Mouse (Mus musculus): ENCODE data around the gene Baiap2. TPM values are rescaled to one million over a fixed set of nuclear protein-coding genes. Genes with fewer than 3 reads are reported as not detected.
A peak's percentile ranks its signal among the peaks of the same experiment; 100 is the strongest.

The Baiap2 gene
- polyA plus RNA-seq, 1 experiment from 2014 or later: 11.0 TPM

GRCm38 (mm10) chr11:119937216-119937615 lies 5.3 kb upstream of the Baiap2 start:
- DNase-seq: no peak
- Histone ChIP-seq H3K27ac (replicated peaks; ENCODE audit: low read depth, low read length) (no peak overlapping the region), H3K36me3 (ENCODE audit: control insufficient read depth, insufficient read depth, low read length) (no peaks in the 10 kb centered on the region), H3K4me3 (replicated peaks; ENCODE audit: low read depth, low read length) (no peak overlapping the region), H3K9me3 (ENCODE audit: control insufficient read depth, low read length) (no peaks in the 10 kb centered on the region), H3K4me1 (ENCODE audit: control insufficient read depth, insufficient read depth, low read length) (peaks cover 7% of the 10 kb centered on the region; the same call in 1 of the 2 replicates), H3K4me2 (ENCODE audit: low read length) (no peak overlapping the region), H3K27me3 (ENCODE audit: control insufficient read depth, insufficient read depth, low read length) (peaks cover 13% of the 10 kb centered on the region; the same call in 1 of the 2 replicates), H3K9ac (replicated peaks; ENCODE audit: low read length) (no peak overlapping the region)
- ATAC-seq (ENCODE audit: low FRiP score, low TSS enrichment): no peak
- WGBS: 61% methylated on average over 12 of the region's 12 CpGs

DNA sequence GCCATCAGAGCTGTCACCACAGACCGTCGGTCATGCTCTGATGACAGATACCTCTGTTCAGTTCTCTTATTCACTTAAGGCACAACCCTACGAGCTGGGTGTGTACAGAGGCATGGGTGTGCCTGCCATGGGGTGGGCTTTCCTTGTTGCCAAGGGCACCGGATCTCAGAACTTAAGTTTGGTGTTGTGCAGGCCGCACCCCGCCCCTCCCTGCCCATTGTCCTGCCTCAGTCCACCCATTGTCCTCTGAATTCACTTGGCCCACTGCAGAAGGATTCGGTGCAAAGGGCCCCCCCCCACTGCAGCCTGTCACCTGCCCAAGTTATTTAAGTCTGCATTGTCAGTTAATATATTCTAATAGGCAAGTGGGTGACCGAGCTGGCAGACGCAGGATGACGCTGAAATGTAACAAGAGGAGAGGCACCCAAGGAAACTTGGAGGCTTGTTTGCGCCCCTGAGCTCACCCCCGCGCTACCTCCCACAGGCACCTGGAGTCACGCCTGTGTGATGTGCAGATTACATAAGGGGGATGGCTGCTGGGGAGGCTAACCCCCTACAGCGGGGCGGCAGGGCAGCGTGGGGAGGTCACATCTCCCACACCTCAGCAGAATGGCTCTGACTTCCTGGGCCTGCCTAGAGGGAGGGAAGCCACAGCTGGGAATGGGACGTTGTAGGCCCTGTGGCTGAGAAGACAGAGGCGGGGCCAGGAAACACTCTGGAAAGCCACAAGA lies 4.6 kb upstream of the Baiap2 start:
- no peak overlapping the region for H3K4me3 ChIP-seq (replicated peaks; ENCODE audit: low read depth, low read length)
- H3K4me1 ChIP-seq (ENCODE audit: control insufficient read depth, insufficient read depth, low read length): peaks cover 7% of the 10 kb centered on the region; the same call in 1 of the 2 replicates
- DNase-seq (no peak), ATAC-seq (ENCODE audit: low FRiP score, low TSS enrichment) (no peak)
- no peak overlapping the region for H3K27ac ChIP-seq (replicated peaks; ENCODE audit: low read depth, low read length)
- H3K27me3 ChIP-seq (ENCODE audit: control insufficient read depth, insufficient read depth, low read length): peaks cover 13% of the 10 kb centered on the region; the same call in 1 of the 2 replicates
- no peaks in the 10 kb centered on the region for H3K9me3 ChIP-seq (ENCODE audit: control insufficient read depth, low read length)
- 55% methylated on average over 19 of the region's 19 CpGs for WGBS
- no peak overlapping the region for H3K9ac ChIP-seq (replicated peaks; ENCODE audit: low read length)
- H3K4me2 ChIP-seq (ENCODE audit: low read length): no peak overlapping the region
- no peaks in the 10 kb centered on the region for H3K36me3 ChIP-seq (ENCODE audit: control insufficient read depth, insufficient read depth, low read length)

GRCm38 (mm10) chr11:119939073-119939710 lies 3.4 kb upstream of the Baiap2 start:
- H3K4me1 ChIP-seq (ENCODE audit: control insufficient read depth, insufficient read depth, low read length): peaks cover 14% of the 10 kb centered on the region
- 64% methylated on average over 8 of the region's 8 CpGs for WGBS
- H3K27me3 ChIP-seq (ENCODE audit: control insufficient read depth, insufficient read depth, low read length): peaks cover 13% of the 10 kb centered on the region; the same call in 1 of the 2 replicates
- H3K27ac ChIP-seq (replicated peaks; ENCODE audit: low read depth, low read length): no peak overlapping the region
- no peak overlapping the region for H3K9ac ChIP-seq (replicated peaks; ENCODE audit: low read length)
- H3K36me3 ChIP-seq (ENCODE audit: control insufficient read depth, insufficient read depth, low read length): no peaks in the 10 kb centered on the region
- no peaks in the 10 kb centered on the region for H3K9me3 ChIP-seq (ENCODE audit: control insufficient read depth, low read length)
- DNase-seq (no peak), ATAC-seq (ENCODE audit: low FRiP score, low TSS enrichment) (no peak)
- no peak overlapping the region for H3K4me3 ChIP-seq (replicated peaks; ENCODE audit: low read depth, low read length)
- H3K4me2 ChIP-seq (ENCODE audit: low read length): no peak overlapping the region

DNA sequence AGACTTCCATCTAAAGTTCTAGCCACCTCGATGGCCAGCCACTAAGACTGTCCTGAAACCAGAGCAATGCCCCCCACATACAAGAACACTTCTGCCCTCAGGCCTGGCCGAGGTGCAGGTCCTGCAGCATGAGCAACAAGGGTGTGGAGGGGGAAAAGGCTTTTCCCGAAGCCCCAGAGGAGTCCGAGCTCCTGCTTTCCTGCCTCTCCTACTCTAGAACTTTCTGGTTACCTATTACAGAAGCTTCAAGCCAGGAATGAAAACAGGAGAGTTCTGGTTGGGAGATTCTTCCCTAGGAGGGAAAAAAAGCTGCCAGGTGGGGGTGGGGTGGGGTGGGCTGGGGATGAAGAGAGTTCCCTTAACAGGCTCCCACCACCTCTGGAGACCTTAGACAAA lies 2.9 kb upstream of the Baiap2 start:
- no peaks in the 10 kb centered on the region for H3K36me3 ChIP-seq (ENCODE audit: control insufficient read depth, insufficient read depth, low read length)
- 0 out of 2 replicates have a peak overlapping the region, but pooled peaks have one; percentile 2 for H3K9ac ChIP-seq (replicated peaks; ENCODE audit: low read length)
- H3K4me3 ChIP-seq (replicated peaks; ENCODE audit: low read depth, low read length): no peak overlapping the region
- H3K9me3 ChIP-seq (ENCODE audit: control insufficient read depth, low read length): no peaks in the 10 kb centered on the region
- H3K4me1 ChIP-seq (ENCODE audit: control insufficient read depth, insufficient read depth, low read length): peaks cover 16% of the 10 kb centered on the region
- WGBS: 72% methylated on average over 4 of the region's 4 CpGs
- ATAC-seq (ENCODE audit: low FRiP score, low TSS enrichment) (no peak), DNase-seq (no peak)
- H3K4me2 ChIP-seq (ENCODE audit: low read length): no peak overlapping the region
- H3K27me3 ChIP-seq (ENCODE audit: control insufficient read depth, insufficient read depth, low read length): peaks cover 13% of the 10 kb centered on the region; the same call in 1 of the 2 replicates
- H3K27ac ChIP-seq (replicated peaks; ENCODE audit: low read depth, low read length): no peak overlapping the region

GRCm38 (mm10) chr11:119940142-119940541 lies 2.4 kb upstream of the Baiap2 start:
- H3K9me3 ChIP-seq (ENCODE audit: control insufficient read depth, low read length): no peaks in the 10 kb centered on the region
- peaks cover 13% of the 10 kb centered on the region; the same call in 1 of the 2 replicates for H3K27me3 ChIP-seq (ENCODE audit: control insufficient read depth, insufficient read depth, low read length)
- peaks cover 16% of the 10 kb centered on the region for H3K4me1 ChIP-seq (ENCODE audit: control insufficient read depth, insufficient read depth, low read length)
- DNase-seq (no peak), ATAC-seq (ENCODE audit: low FRiP score, low TSS enrichment) (no peak)
- no peak overlapping the region for H3K4me2 ChIP-seq (ENCODE audit: low read length)
- no peak overlapping the region for H3K27ac ChIP-seq (replicated peaks; ENCODE audit: low read depth, low read length)
- no peaks in the 10 kb centered on the region for H3K36me3 ChIP-seq (ENCODE audit: control insufficient read depth, insufficient read depth, low read length)
- 0 out of 2 replicates have a peak overlapping the region, but pooled peaks have one; percentile 2 for H3K9ac ChIP-seq (replicated peaks; ENCODE audit: low read length)
- no peak overlapping the region for H3K4me3 ChIP-seq (replicated peaks; ENCODE audit: low read depth, low read length)
- 66% methylated on average over 11 of the region's 11 CpGs for WGBS

DNA sequence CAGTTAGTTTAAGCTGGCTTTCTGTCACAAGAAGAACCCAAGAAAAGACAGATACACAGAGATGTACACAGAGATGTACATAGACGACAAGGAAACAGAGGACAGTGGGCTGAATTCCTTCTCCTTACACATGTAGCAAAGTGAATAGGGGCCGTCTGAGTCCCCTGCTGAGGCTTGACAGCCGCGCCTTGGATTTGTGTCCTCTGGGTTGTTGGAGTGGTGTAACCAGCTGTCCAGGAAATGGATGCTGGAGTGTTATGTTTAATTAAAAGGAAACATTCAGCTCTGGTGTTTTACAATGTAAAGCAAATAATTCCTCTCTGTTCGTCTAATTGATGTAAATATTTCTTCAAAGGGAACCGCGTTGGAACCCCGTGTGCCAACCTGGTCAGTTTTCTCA lies 769 bp upstream of the Baiap2 start:
- peaks cover 16% of the 10 kb centered on the region for H3K4me1 ChIP-seq (ENCODE audit: control insufficient read depth, insufficient read depth, low read length)
- H3K27ac ChIP-seq (replicated peaks; ENCODE audit: low read depth, low read length): no peak overlapping the region
- ATAC-seq (ENCODE audit: low FRiP score, low TSS enrichment) (no peak), DNase-seq (peak; percentile 22)
- H3K4me3 ChIP-seq (replicated peaks; ENCODE audit: low read depth, low read length): peak overlapping the region; percentile 61
- no peaks in the 10 kb centered on the region for H3K36me3 ChIP-seq (ENCODE audit: control insufficient read depth, insufficient read depth, low read length)
- peaks cover 13% of the 10 kb centered on the region; the same call in 1 of the 2 replicates for H3K27me3 ChIP-seq (ENCODE audit: control insufficient read depth, insufficient read depth, low read length)
- 5% methylated on average over 8 of the region's 8 CpGs for WGBS
- H3K9ac ChIP-seq (replicated peaks; ENCODE audit: low read length): peak overlapping the region; percentile 59; the same call in 1 of the 2 replicates
- H3K9me3 ChIP-seq (ENCODE audit: control insufficient read depth, low read length): no peaks in the 10 kb centered on the region
- peak overlapping the region; percentile 95 for H3K4me2 ChIP-seq (ENCODE audit: low read length)

- Histone ChIP-seq H3K4me2 (ENCODE audit: low read length) (peak overlapping the region; percentile 95), H3K27ac (replicated peaks; ENCODE audit: low read depth, low read length) (peak overlapping the region; percentile 73), H3K9ac (replicated peaks; ENCODE audit: low read length) (peak overlapping the region; percentile 59), H3K4me1 (ENCODE audit: control insufficient read depth, insufficient read depth, low read length) (peaks cover 16% of the 10 kb centered on the region), H3K36me3 (ENCODE audit: control insufficient read depth, insufficient read depth, low read length) (no peaks in the 10 kb centered on the region), H3K9me3 (ENCODE audit: control insufficient read depth, low read length) (no peaks in the 10 kb centered on the region), H3K27me3 (ENCODE audit: control insufficient read depth, insufficient read depth, low read length) (peaks cover 13% of the 10 kb centered on the region; the same call in 1 of the 2 replicates), H3K4me3 (replicated peaks; ENCODE audit: low read depth, low read length) (peak overlapping the region; percentile 61)
- WGBS: 0% methylated on average over 43 of the region's 43 CpGs
- DNase-seq (no peak), ATAC-seq (ENCODE audit: low FRiP score, low TSS enrichment) (no peak; the same call in none of the 2 replicates)
These were observed 299 bp upstream of the Baiap2 start for GRCm38 (mm10) chr11:119942201-119942726.

DNA sequence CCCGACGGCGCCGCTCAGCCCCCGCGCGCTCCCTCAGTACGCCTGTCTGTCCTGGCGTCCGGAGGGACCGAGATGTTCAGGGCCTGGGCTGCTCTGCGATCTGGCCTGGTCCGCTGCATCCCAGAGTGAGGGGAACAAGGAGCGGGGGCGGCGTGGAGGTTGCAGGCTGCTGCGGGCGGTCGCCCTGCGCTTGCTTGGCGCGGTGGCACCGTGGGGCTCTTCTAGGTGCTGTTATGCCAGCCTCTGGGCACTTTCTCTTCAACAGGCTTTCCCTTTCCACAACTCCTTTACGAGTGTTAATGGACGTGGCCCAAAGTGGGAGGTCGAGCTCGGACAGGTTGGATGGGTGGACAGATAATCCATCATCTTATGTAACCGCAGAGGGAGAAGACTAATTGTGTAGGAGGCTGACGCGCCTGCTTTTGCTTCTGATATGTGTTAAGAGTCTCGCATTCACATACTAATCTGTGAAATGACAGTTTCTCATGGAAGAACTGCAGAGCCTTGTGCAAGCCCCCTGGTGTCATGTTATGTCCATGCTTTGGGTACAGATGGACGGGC lies 945 bp downstream of the Baiap2 start:
- 0 out of 2 replicates have a peak, but pooled peaks have one; percentile 0 for ATAC-seq (ENCODE audit: low FRiP score, low TSS enrichment)
- H3K4me2 ChIP-seq (ENCODE audit: low read length): peak overlapping the region; percentile 95
- 6% methylated on average over 32 of the region's 32 CpGs for WGBS
- peak overlapping the region; percentile 59 for H3K9ac ChIP-seq (replicated peaks; ENCODE audit: low read length)
- H3K4me3 ChIP-seq (replicated peaks; ENCODE audit: low read depth, low read length): peak overlapping the region; percentile 61
- H3K4me1 ChIP-seq (ENCODE audit: control insufficient read depth, insufficient read depth, low read length): peaks cover 16% of the 10 kb centered on the region
- peak; percentile 57 for DNase-seq
- no peak overlapping the region for H3K27ac ChIP-seq (replicated peaks; ENCODE audit: low read depth, low read length)
- H3K27me3 ChIP-seq (ENCODE audit: control insufficient read depth, insufficient read depth, low read length): peaks cover 13% of the 10 kb centered on the region; the same call in 1 of the 2 replicates
- no peaks in the 10 kb centered on the region for H3K36me3 ChIP-seq (ENCODE audit: control insufficient read depth, insufficient read depth, low read length)
- no peaks in the 10 kb centered on the region for H3K9me3 ChIP-seq (ENCODE audit: control insufficient read depth, low read length)

All from midbrain, embryonic 14.5 days (tissue).